Mouse (Mus musculus): Measurements from ENCODE around the gene Clvs2.

Clvs2 gene

GRCm38 (mm10) chr10:33624131-33624879 is at the start of gene Clvs2:
Gene Clvs2 (minus strand): TSS chr10:33624769.
- CTCF ChIA-PET, result no interaction called here

GRCm38 (mm10) chr10:33653142-33653541 is 28.6 kb upstream of the Clvs2 start:
- CTCF ChIA-PET, result no interaction called here

GRCm38 (mm10) chr10:33623577-33623991 is 985 bp downstream of the Clvs2 start:
- CTCF ChIA-PET, result no interaction called here

GRCm38 (mm10) chr10:33622700-33623099 is 1.9 kb downstream of the Clvs2 start:
- CTCF ChIA-PET, result no interaction called here

- CTCF ChIA-PET, result no interaction called here
These were observed 8.4 kb downstream of the Clvs2 start for GRCm38 (mm10) chr10:33616207-33616606.

- CTCF ChIA-PET, result no interaction called here
These were observed 11.4 kb downstream of the Clvs2 start for GRCm38 (mm10) chr10:33613197-33613596.

GRCm38 (mm10) chr10:33592732-33593131 is 31.8 kb downstream of the Clvs2 start:
- CTCF ChIA-PET, result interaction anchor here (0.6 kb wide), 1 partner anchor 1648 kb away, joined by 3 read pairs; no protein-coding TSS in a partner anchor

- CTCF ChIA-PET, result no interaction called here
These were observed 35.8 kb downstream of the Clvs2 start for GRCm38 (mm10) chr10:33588800-33589199.

- CTCF ChIA-PET, result no interaction called here
These were observed 37.5 kb downstream of the Clvs2 start for GRCm38 (mm10) chr10:33587118-33587517.

GRCm38 (mm10) chr10:33558081-33558480 is 66.5 kb downstream of the Clvs2 start:
- CTCF ChIA-PET, result no interaction called here

- CTCF ChIA-PET, result no interaction called here
These were observed 84.2 kb downstream of the Clvs2 start for GRCm38 (mm10) chr10:33540331-33540730.
